Mouse (Mus musculus) intestine, embryonic 16.5 days (tissue): ENCODE measurements around the gene Zbtb49. TPM values are rescaled to one million over a fixed set of nuclear protein-coding genes. Genes with fewer than 3 reads are reported as not detected.

Source experiments
- ATAC-seq: fragments of 200-750 bp; cut with Nextera tagmentation; 2 replicates; pipeline ENCODE4 v1.8.0; 2017; ENCODE audit warnings: moderate TSS enrichment, moderate library complexity
- H3K27ac ChIP-seq: fragments of 300-500 bp; sonication (generic); 2 replicates; pipeline ENCODE4 v1.5.1; 2014; ENCODE audit warnings: mild to moderate bottlenecking, low read length
- H3K27me3 ChIP-seq: fragments of 300-500 bp; sonication (generic); replicated peaks from 2 replicates; pipeline ENCODE4 v1.6.1; 2014; ENCODE audit warnings: low read length, control low read depth, mixed read lengths; ENCODE audit not compliant: control insufficient read depth, insufficient read depth
- H3K36me3 ChIP-seq: fragments of 300-500 bp; sonication (generic); 2 replicates; pipeline ENCODE4 v1.6.1; 2014; ENCODE audit warnings: low read length, control low read depth; ENCODE audit not compliant: control insufficient read depth, insufficient read depth
- H3K4me1 ChIP-seq: fragments of 300-500 bp; sonication (generic); 2 replicates; pipeline ENCODE4 v1.6.1; 2014; ENCODE audit warnings: low read length, control low read depth, mixed read lengths; ENCODE audit not compliant: control insufficient read depth, insufficient read depth
- H3K4me2 ChIP-seq: fragments of 300-500 bp; sonication (generic); 2 replicates; pipeline ENCODE4 v1.6.1; 2014; ENCODE audit warnings: low read depth, low read length, control low read depth
- H3K4me3 ChIP-seq: fragments of 300-500 bp; sonication (generic); 2 replicates; pipeline ENCODE4 v1.5.1; 2014; ENCODE audit warnings: mild to moderate bottlenecking, low read length
- H3K9ac ChIP-seq: fragments of 300-500 bp; sonication (generic); 2 replicates; pipeline ENCODE4 v1.6.1; 2014; ENCODE audit warnings: low read depth, low read length
- H3K9me3 ChIP-seq: fragments of 300-500 bp; sonication (generic); 2 replicates; pipeline ENCODE4 v1.6.1; 2016; ENCODE audit warnings: low read length, control low read depth; ENCODE audit not compliant: control insufficient read depth
- WGBS: fragments of 180-500 bp; shearing (Covaris S2); extraction: QIAGEN DNeasy Blood & Tissue Kit; methylation state at CpG from one replicate; pipeline ENCODE4 v1.1.7; 2014; 5-methylcytosine and 5-hydroxymethylcytosine counted together
- polyA plus RNA-seq: library from polyadenylated mRNA; unstranded; fragments of >200 nt; fragmentation: Nextera tagmentation; extraction: Ambion mirVana; gene quantifications from 2 replicates; pipeline ENCODE4 v1.2.1, GENCODE M21; 2015

Gene Zbtb49
- polyA plus RNA-seq, 1 experiment from 2014 or later = 9.9 TPM

DNA sequence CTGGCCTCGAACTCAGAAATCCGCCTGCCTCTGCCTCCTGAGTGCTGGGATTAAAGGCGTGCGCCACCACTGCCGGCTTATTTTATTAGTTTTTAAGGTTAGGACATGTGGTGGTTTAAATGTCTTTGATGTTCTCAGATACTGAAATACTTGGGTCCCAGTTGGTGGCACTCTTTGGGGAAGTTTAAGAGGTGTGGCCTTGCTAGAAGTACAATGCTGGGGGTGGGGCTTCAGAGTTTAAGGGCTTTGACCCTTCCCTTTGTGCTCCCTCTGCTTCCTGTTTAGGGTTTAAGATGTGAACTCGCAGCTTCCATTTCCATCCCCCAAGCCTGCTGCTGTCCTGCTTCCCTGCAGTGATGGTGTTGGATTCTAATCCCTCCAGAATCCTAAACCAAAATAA lies 21.7 kb upstream of the Zbtb49 start:
- ATAC-seq = no peak
- H3K36me3 ChIP-seq = no peaks in the 10 kb centered on the region
- H3K4me2 ChIP-seq = no peak overlapping the region
- no peaks in the 10 kb centered on the region for H3K27me3 ChIP-seq
- no peaks in the 10 kb centered on the region for H3K4me1 ChIP-seq
- H3K9ac ChIP-seq = no peak overlapping the region
- no peak overlapping the region for H3K4me3 ChIP-seq
- no peaks in the 10 kb centered on the region for H3K9me3 ChIP-seq
- 87% methylated on average over 6 of the region's 6 CpGs for WGBS
- no peak overlapping the region for H3K27ac ChIP-seq

DNA sequence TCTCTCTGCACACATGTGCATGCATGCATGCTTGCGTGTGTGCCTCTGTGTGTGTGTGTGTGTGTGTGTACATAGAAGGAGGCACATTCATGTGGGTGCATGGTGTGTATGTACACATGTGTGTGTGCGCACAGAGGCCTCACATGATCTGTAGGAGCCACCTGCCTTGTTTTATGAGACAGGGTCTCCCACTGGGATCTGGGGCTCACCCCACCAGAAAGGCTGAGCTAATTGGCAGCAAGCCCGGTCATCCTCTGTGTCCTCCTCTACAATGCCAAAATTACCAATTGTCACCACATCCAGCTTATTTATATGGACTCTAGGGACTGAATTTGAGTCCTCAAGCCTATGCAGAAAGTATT lies 21.2 kb upstream of the Zbtb49 start:
- H3K9me3 ChIP-seq = no peaks in the 10 kb centered on the region
- no peak overlapping the region for H3K4me3 ChIP-seq
- H3K9ac ChIP-seq = no peak overlapping the region
- H3K27me3 ChIP-seq = no peaks in the 10 kb centered on the region
- WGBS = 90% methylated on average over 3 of the region's 3 CpGs
- H3K4me2 ChIP-seq = no peak overlapping the region
- no peak overlapping the region for H3K27ac ChIP-seq
- no peaks in the 10 kb centered on the region for H3K4me1 ChIP-seq
- 0 out of 2 replicates have a peak, but pooled peaks have one; percentile 11 for ATAC-seq
- no peaks in the 10 kb centered on the region for H3K36me3 ChIP-seq

DNA sequence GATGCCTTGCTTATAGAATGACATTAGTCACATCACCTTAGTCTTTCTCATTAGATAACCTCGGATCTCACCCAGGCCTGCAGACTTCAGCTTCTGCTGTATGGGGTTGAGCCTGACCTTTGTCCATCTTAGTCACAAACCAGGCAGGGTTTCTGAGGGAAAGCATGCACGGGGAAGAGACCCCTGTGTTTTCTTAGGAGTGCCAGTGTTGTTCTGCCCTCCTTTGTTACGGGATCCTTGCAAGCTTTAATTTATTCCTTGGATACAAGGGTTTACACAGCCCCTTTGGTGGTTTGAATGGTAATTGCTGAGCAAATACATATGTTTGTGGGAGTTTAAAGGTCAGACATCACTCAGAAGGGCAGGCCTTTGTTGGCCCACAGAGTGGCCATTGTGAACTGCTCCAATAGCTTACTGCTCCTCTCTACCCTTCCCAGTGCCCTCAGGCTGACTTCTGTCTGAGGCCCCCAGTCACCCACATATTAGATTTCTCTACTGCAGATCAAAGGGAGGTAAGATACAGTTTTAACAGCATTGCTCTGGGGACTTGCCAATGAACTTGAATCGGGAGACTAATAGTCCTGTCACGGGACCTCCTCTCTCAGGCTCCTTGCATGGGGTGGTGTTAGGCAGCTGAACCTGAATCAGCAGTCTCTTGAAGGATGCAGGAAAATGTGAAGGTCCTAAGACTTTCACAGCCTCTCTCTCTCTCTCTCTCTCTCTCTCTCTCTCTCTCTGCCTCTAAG lies 20.6 kb upstream of the Zbtb49 start:
- H3K9me3 ChIP-seq = no peaks in the 10 kb centered on the region
- ATAC-seq = peak; percentile 48; the same call in 1 of the 2 replicates
- H3K9ac ChIP-seq = no peak overlapping the region
- no peaks in the 10 kb centered on the region for H3K27me3 ChIP-seq
- no peaks in the 10 kb centered on the region for H3K4me1 ChIP-seq
- no peak overlapping the region for H3K4me2 ChIP-seq
- no peaks in the 10 kb centered on the region for H3K36me3 ChIP-seq
- H3K27ac ChIP-seq = no peak overlapping the region
- H3K4me3 ChIP-seq = no peak overlapping the region
- 43% methylated on average over 5 of the region's 5 CpGs for WGBS

DNA sequence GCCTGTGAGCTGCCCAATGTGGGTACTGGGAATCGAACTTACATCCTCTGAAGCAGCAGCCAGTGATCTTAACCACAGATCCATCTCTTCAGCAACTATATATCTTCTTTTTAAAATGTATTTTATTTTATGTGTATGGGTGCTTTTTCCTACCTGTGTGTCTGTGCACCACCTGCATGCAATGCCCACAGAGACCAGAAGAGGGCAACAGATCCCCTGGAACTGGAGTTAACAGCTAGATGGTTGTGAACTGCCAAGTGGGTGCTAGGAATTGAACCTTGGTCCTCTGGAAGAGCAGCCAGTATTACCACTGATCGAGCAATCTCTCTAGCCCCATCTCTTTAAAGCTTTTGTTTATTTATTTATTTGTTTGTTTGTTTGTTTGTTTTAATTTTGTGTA lies 16.4 kb upstream of the Zbtb49 start:
- no peak overlapping the region for H3K4me2 ChIP-seq
- no peaks in the 10 kb centered on the region for H3K9me3 ChIP-seq
- H3K4me3 ChIP-seq = no peak overlapping the region
- peaks cover 6% of the 10 kb centered on the region for H3K36me3 ChIP-seq
- no peaks in the 10 kb centered on the region for H3K4me1 ChIP-seq
- H3K27me3 ChIP-seq = no peaks in the 10 kb centered on the region
- H3K9ac ChIP-seq = no peak overlapping the region
- 96% methylated on average over 2 of the region's 2 CpGs for WGBS
- no peak overlapping the region for H3K27ac ChIP-seq
- ATAC-seq = no peak

DNA sequence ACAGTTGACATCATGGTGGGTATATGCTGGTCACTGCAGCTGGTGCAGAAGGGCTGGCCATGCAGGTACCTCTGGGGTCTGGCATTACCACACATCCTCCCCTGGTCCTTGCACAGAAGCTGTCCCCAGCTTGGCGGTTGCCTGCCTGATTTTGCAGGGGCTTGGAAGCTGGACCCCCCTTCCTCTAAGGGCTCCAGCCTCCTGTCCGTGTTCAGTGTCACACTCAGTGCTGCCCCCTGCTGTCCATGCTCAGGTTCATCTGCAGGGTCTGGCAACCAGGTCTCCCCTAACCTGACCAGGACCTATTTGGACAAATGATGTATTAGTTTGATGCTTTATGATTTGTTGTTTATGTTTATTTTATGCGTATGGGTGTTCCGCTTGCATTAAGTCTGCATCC lies 15.2 kb upstream of the Zbtb49 start:
- ATAC-seq = no peak
- 69% methylated on average over 4 of the region's 4 CpGs for WGBS
- H3K27me3 ChIP-seq = no peaks in the 10 kb centered on the region
- H3K27ac ChIP-seq = no peak overlapping the region
- no peaks in the 10 kb centered on the region for H3K4me1 ChIP-seq
- H3K4me2 ChIP-seq = no peak overlapping the region
- no peaks in the 10 kb centered on the region for H3K9me3 ChIP-seq
- no peak overlapping the region for H3K4me3 ChIP-seq
- H3K36me3 ChIP-seq = peaks cover 7% of the 10 kb centered on the region
- H3K9ac ChIP-seq = no peak overlapping the region

DNA sequence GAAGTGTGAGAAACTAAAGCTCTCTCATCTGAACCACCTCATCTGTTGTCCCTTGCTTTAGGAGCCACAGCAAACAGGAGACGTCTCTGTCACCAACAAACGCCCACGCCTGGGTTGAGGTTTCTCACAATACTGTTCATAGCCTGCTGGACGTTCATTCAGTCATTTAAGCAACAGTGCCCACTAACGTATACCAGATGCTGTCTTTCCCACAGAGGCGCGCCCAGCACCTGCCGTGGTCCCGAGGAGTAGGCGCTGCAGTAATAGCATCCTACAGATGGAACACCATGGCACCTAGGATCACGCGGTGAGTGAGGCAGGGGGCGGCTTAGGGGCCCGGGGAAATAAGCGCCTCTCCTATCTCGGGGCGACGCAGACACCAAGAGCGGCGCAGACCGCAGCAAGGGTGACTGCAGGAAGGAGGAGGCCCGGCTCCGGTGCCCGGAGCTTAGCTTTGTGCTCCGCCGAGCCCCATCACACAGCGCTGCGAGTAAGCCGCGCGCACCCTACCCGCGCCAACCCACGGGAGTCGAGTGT lies 418 bp downstream of the Zbtb49 start:
- H3K4me1 ChIP-seq = peaks cover 14% of the 10 kb centered on the region
- H3K27ac ChIP-seq = peak overlapping the region; percentile 55; the same call in 1 of the 2 replicates
- WGBS = under 1% methylated on average over 35 of the region's 35 CpGs
- peak overlapping the region; percentile 64 for H3K4me2 ChIP-seq
- ATAC-seq = peak; percentile 88
- H3K9me3 ChIP-seq = no peaks in the 10 kb centered on the region
- 0 out of 2 replicates have a peak, but pooled peaks cover 4% of the 10 kb centered on the region for H3K36me3 ChIP-seq
- peak overlapping the region; percentile 82 for H3K4me3 ChIP-seq
- H3K27me3 ChIP-seq = no peaks in the 10 kb centered on the region
- peak overlapping the region; percentile 85 for H3K9ac ChIP-seq

DNA sequence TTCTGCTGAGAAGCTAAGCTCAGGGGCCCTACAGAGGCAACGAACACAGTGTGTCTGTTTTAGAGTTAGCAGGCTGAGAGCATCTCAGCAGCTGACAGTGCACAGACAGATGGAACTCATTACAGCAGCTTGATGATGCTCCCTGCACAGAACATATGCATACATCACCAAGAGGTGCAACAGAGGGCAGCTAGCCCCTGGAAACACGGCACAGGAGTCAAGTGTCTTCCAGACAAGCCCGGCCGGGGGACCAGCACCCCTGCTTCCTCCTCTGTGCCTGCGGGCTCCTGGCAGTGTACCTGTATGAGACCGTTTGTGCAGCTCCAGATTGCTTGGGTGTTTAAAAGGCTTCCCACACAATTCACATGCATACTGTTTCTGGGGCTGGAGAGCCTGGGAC lies 7.2 kb downstream of the Zbtb49 start:
- Histone ChIP-seq H3K9me3 (no peaks in the 10 kb centered on the region), H3K27me3 (no peaks in the 10 kb centered on the region), H3K4me1 (no peaks in the 10 kb centered on the region), H3K4me2 (no peak overlapping the region), H3K9ac (no peak overlapping the region), H3K36me3 (peaks cover 22% of the 10 kb centered on the region), H3K4me3 (no peak overlapping the region), H3K27ac (no peak overlapping the region)
- WGBS = 87% methylated on average over 6 of the region's 6 CpGs
- ATAC-seq = no peak

DNA sequence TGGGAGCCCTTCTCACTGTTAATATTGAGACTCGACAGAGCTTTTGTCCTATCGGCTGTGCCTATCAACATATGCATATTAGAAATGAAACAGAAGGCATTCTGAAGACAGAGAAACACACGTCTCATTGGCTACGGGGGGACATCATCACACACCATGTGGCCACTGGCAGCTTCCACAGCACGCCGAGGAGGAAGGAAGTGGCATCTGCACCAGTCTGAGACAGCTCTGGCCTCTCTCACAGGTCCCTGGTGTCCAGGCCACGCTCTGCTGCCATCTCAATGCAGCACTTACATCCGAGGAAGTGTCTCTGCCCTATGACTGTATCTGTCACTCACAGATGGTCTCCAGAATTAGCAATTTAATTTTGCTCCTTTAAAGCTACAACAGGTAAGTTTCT lies 8.6 kb downstream of the Zbtb49 start:
- WGBS = 85% methylated on average over 8 of the region's 8 CpGs
- ATAC-seq = no peak
- Histone ChIP-seq H3K36me3 (peaks cover 22% of the 10 kb centered on the region), H3K4me3 (no peak overlapping the region), H3K9ac (no peak overlapping the region), H3K4me2 (no peak overlapping the region), H3K9me3 (no peaks in the 10 kb centered on the region), H3K27me3 (no peaks in the 10 kb centered on the region), H3K27ac (no peak overlapping the region), H3K4me1 (no peaks in the 10 kb centered on the region)

DNA sequence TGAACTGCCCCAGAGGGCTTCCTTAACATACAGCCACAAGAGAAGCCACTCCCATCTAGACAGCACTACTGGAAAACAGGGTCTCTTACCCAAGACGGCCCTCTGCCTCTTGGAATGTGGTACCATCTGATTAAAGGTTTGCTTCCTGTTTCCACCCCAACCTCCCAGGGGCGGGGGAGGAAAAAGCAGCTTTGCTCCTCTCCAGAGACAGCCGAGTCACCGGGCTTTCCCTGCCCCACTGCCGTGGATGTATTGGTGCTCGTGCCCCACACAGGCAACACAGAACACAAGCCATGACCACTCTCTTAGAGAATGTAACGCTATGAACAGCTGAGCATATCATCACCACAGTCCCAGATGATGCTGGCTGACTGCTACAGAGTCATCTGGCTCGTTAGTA lies 11.3 kb downstream of the Zbtb49 start:
- WGBS = 71% methylated on average over 8 of the region's 8 CpGs

More for the DNA sequence above, 11.3 kb downstream of the Zbtb49 start:
- Histone ChIP-seq H3K4me1 (no peaks in the 10 kb centered on the region), H3K9ac (no peak overlapping the region), H3K36me3 (peaks cover 16% of the 10 kb centered on the region), H3K27ac (no peak overlapping the region), H3K4me2 (no peak overlapping the region), H3K4me3 (no peak overlapping the region), H3K9me3 (no peaks in the 10 kb centered on the region), H3K27me3 (no peaks in the 10 kb centered on the region)
- no peak for ATAC-seq
